Mouse (Mus musculus) testis, postnatal 14 days (tissue): Measurements from ENCODE around the gene 1700008O03Rik.
A peak's percentile ranks its signal among the peaks of the same experiment; 100 is the strongest.

Source experiments
- DNase-seq: peaks from one replicate; pipeline ENCODE4 v3.0.0; 2021; ENCODE audit warnings: low spot score

1700008O03Rik gene

GRCm38 (mm10) chr7:44375207-44375606, 10.4 kb downstream of the 1700008O03Rik start:
- no peak for DNase-seq

- no peak for DNase-seq
These were observed 10.9 kb downstream of the 1700008O03Rik start for GRCm38 (mm10) chr7:44374756-44375155.

DNA sequence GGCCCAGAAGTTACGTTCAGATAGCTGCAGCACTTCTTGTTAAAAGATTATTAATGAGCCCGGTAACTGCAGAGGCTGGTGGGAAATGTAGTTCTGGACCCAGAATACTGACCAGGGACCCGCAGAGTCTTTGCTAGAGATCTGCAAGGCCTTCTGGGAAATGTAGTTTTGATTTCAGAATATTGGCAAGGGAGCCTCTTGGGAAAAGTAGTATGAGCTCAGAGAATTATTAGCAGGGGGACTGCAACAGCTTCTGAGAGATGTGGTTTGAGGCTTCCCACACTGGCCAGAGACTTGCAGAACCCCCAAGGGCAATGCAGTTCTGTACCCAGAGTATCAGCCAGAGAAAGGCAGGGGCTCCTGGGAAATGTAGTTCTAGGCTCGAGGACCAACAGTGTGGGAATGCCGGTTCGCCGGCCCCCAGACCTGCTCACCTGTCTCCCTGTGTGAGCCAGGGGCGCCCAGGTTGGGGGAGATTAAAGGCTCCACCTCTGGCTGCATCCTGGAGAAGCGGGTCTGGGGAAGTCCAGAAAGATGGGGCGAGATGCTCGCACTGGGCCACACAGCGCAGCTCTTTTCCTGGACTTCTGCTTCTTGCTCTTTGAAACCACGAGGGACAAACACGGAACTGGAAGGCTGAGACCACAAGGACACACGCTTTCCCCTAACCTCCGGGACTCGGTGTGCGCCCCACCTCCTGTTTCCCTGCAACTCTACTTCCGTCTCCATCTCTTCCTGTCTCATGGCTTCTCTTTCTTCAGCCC, 11.5 kb downstream of the 1700008O03Rik start:
- peak; percentile 86 for DNase-seq

GRCm38 (mm10) chr7:44373460-44373859, 12.2 kb downstream of the 1700008O03Rik start:
- DNase-seq: no peak

GRCm38 (mm10) chr7:44372678-44373077, 12.9 kb downstream of the 1700008O03Rik start:
- DNase-seq: no peak

GRCm38 (mm10) chr7:44360792-44361301, 24.8 kb downstream of the 1700008O03Rik start:
- no peak for DNase-seq

- peak; percentile 89 for DNase-seq
These were observed 25.5 kb downstream of the 1700008O03Rik start for GRCm38 (mm10) chr7:44359908-44360672.

GRCm38 (mm10) chr7:44358886-44359654, 26.6 kb downstream of the 1700008O03Rik start:
- DNase-seq: no peak

GRCm38 (mm10) chr7:44358012-44358411, 27.6 kb downstream of the 1700008O03Rik start:
- no peak for DNase-seq

GRCm38 (mm10) chr7:44357531-44357930, 28.1 kb downstream of the 1700008O03Rik start:
- DNase-seq: no peak

DNA sequence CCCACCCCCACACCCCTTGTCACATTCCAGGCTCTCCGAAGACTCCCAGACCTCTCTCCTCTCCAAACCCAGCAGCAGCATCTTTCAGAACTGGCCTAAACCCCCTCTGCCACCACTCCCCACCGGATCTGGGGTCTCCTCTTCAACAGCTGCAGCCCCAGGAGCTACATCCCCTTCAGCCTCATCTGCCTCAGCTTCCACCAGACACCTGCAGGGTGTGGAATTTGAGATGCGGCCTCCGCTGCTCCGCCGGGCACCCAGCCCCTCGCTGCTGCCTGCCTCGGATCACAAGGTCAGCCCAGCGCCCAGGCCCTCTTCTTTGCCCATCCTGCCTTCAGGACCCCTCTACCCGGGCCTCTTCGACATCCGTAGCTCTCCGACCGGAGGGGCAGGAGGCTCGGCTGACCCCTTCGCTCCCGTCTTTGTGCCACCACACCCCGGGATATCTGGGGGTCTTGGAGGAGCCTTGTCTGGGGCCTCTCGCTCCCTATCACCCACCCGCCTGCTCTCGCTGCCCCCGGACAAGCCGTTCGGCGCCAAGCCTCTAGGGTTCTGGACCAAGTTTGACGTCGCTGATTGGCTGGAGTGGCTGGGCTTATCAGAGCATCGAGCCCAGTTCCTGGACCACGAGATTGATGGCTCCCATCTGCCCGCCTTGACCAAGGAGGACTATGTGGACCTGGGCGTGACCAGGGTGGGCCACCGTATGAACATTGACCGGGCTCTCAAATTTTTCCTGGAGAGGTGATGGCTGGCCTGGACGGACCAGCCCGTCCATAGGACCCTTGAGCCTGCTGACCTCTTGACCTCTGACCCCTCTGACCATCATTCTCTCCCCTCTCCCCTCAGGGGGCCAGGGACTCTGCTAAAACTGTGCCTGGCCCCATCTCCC, 28.8 kb downstream of the 1700008O03Rik start:
- no peak for DNase-seq

DNA sequence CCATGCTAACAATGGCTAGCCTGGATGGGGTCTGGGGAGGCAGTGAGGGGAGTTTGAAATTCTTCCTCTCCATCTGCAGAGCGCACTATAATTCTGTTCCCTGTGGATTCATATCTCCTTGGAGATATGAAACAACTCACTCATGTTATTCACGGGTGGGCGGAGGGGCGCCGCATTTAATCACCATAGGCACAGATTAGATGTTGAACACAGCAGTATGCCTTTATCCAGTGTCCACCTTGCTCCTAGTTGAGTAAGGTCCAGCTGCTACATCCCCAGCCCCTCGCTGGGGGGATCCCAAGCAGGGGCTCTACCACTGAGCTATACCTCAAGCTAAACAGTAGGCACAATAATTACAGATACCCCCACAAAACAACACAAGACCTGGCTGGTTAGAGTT, 30.2 kb downstream of the 1700008O03Rik start:
- DNase-seq: no peak

- no peak for DNase-seq
These were observed 31.8 kb downstream of the 1700008O03Rik start for GRCm38 (mm10) chr7:44353601-44354340.

DNA sequence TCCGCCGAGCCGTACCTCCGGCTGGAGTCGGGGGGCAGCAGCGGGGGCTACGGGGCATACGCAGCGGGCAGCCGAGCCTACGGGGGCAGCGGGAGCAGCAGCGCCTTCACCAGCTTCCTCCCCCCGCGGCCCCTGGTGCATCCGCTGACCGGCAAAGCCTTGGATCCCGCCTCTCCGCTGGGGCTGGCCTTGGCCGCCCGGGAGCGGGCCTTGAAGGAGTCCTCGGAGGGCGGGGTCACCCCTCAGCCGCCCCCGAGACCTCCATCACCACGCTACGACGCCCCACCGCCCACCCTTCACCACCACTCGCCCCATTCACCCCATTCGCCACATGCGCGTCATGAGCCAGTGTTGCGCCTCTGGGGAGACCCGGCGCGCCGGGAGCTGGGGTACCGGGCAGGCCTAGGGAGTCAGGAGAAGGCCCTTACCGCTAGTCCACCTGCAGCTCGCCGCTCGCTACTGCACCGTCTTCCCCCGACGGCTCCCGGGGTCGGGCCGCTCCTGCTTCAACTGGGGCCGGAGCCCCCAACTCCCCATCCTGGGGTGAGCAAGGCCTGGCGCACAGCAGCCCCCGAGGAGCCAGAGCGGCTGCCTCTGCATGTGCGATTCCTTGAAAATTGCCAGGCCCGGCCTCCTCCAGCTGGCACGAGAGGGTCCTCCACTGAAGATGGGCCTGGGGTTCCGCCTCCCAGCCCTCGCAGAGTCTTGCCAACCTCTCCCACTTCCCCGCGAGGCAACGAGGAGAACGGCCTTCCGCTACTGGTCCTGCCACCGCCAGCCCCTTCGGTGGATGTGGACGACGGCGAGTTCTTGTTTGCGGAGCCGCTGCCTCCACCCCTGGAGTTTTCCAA, 32.6 kb downstream of the 1700008O03Rik start:
- no peak for DNase-seq

- DNase-seq: no peak
These were observed 33.5 kb downstream of the 1700008O03Rik start for GRCm38 (mm10) chr7:44351881-44352749.

DNA sequence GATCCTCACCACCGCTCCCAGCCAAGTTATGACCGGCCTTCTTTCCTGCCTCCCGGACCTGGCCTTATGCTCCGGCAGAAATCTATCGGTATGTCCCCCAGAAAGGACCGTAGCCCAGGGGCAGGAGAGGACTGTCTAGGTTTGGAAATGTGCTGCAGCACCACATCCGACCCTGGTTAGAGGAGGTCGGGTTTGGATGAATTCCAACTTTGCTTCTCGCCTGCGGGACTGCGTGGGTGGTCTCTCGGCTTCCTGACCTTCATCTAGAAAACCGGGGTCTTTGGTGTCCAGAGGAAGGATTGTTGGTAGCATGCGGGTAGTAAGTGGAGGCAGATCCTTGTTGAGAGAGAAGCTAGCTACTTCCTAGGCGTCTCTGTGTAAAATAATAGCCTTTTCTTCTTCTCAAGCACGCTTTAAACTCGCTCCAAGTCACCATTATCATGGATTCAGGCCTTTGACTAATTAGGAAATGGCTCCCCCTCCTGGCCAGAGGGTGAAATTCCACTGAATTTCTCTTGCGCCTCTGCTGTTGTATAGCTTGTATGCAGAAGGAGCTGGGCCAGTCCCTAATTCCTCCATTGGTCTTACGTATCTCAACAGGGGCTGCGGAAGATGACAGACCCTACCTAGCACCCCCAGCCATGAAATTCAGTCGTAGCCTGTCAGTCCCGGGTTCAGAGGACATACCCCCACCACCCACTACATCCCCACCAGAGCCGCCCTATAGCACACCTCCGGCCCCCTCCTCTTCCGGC, 34.5 kb downstream of the 1700008O03Rik start:
- peak; percentile 76 for DNase-seq

- DNase-seq: no peak
These were observed 36.6 kb downstream of the 1700008O03Rik start for GRCm38 (mm10) chr7:44349043-44349442.

DNA sequence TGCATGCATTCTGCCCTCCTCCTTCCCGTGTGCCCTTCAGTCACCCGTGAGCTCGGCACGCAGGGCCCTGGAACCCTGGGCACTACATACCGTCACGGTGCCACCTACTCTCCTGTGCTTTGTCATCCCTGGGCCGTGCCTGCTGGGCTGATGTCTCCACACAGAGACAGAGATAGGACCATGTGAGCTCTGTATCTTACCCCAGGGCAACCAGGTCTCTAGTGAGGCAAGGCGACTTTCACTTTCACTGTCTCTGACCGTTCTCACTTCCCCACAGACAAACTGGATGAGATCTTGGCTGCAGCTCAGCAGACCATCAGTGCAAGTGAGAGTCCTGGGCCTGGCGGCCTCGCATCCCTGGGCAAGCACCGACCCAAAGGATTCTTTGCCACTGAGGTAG, 41.0 kb downstream of the 1700008O03Rik start:
- no peak for DNase-seq
